Mouse (Mus musculus) right cerebral cortex, postnatal 36 days (tissue): ENCODE measurements at regions not wholly inside any gene's neighbourhood (a gene's known extent, or its start where the extent isn't known, plus 50 kb on each side); places are given as distances from the start of the nearest gene placed in this dataset.

ENCODE experiments used
- DNase-seq, 2 experiments: peaks; one replicate each; pipeline ENCODE4 v3.0.0; 2022; ENCODE audit warnings: low spot score in 2 of 2, mixed read lengths in 1 of 2

DNA sequence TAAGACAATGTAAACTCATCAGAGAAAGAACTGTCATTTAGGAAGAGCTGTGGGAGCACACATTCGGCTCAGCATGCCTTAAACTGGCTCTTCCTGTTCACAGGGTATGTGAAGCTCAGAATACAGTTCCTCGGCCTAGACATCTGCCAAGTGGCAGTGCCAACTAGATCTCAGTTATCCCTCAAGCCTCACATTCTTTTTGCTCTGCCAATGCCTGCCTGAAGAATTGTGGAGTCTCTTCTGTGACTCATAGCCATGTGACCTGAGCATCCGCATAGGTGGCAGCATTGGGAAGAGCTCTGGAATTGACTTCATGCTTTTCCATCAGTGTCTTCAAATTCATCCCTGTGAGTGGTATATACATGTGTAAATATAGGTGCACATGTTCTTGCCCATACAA lies 59.7 kb downstream of the Prlhr start:
- no peak for DNase-seq

DNA sequence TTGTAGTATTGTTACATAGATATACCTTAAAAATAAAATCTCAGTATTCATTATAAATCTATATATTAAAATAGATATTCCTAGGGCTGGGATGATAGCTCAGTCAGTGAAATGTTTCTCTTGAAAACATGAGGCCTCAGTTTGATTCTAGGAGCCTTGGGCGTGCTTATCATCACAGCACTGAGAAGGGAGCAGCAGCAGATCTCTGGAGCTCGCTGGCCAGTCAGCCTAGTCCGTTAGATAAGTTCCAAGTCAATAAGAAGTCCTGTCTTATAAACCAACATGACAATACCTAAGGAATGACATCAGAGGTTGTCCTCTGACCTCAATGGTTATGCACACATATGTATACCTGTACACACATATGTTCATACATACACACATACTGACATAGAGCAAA lies 68.7 kb downstream of the Prlhr start:
- no peak for DNase-seq

DNA sequence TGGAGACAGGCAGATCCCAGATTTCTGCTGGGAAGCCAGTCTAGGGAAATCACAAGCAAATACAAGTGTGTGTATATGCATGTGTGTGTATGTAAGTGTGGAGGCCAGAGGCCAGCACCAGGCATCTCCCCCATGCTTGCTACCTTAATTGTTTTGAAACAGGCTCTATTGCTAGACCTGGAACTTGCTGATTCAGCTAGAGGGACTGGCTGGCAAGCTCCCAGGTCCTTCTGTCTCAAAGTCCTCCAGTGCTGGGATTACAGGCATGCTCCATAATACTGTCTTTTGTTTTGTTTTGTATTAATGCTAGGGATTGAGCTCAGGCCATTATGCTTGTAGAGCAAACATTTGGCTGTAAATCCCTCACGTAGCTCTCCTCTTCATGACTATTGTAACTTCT lies 70.4 kb downstream of the Prlhr start:
- no peak for DNase-seq

- no peak for DNase-seq
Measured at GRCm38 (mm10) chr19:60396604-60397003, 71.5 kb downstream of the Prlhr start.

- no peak for DNase-seq
Measured at GRCm38 (mm10) chr19:60386563-60387241, 81.4 kb downstream of the Prlhr start.

GRCm38 (mm10) chr19:60384721-60385120 lies 83.4 kb downstream of the Prlhr start:
- no peak for DNase-seq

GRCm38 (mm10) chr19:60382661-60383060 lies 85.4 kb downstream of the Prlhr start:
- no peak for DNase-seq

- DNase-seq: no peak
Measured at GRCm38 (mm10) chr19:60379030-60379605, 89.0 kb downstream of the Prlhr start.

- no peak for DNase-seq
Measured at GRCm38 (mm10) chr19:60363988-60364599, 104.0 kb downstream of the Prlhr start.

GRCm38 (mm10) chr19:60344911-60345310 lies 118.4 kb upstream of the Fam204a start:
- no peak for DNase-seq

GRCm38 (mm10) chr19:60341485-60341884 lies 115.0 kb upstream of the Fam204a start:
- DNase-seq: peak in 1 of 2 experiments; percentile 7

DNA sequence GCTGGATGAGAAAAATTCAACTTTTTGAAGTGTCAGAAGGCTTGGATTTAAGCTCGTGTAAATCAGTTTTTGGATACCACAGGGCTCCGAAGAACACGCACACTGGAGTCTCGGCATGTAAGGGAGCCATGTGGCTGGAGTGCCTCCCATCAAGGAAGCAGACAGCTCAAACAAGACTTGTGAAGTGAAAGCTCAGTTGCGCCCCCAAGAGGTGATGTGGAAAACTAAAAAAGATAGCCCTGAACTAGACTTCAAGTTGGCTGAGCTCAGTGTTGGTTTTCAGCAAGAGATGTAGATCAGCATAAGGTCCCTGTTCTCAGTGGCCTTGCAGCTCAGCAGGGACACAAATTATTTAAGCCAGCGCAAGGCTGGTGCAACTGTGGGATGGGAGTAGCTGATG lies 113.7 kb upstream of the Fam204a start:
- no peak for DNase-seq

DNA sequence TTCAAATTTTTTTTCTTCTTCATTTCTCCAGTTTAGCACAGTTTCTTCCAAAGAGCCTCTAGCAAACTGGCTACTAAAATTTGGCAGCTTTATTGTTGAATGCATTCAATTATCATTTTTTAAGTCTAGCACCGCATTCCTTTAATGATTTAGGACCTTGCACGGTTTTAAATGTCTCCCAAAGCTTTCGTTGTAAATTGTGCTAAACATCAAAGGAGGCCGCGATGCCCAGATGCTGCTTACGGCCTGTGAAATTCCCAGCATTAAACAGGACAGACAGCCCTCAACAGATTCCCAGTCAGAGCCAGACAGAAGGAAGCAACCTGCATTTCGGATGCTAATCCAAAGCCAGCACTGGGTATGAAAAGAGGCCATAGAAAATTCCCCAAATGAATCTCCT lies 108.0 kb upstream of the Fam204a start:
- no peak for DNase-seq

DNA sequence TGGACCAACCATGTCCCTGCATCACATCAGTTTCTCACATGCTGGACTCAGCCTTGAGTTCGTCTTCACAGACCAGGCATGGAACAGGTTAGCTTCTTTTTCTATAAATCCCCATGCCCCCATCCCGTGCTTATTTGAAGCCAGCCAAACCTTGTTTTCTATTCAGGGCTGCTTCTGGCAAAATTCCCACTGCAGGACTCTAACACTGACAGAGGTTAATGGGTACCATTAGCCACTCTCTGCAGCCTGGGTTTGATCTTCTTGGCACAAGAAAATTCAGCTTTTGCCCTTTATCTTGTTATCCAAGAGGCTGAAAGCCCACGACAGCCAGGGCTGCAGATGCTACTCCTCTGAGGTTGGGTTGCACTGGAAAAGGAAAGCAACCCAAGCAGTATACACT lies 101.8 kb upstream of the Fam204a start:
- DNase-seq: no peak

- DNase-seq: no peak
Measured at GRCm38 (mm10) chr19:60325612-60326011, 99.1 kb upstream of the Fam204a start.

- DNase-seq: no peak
Measured at GRCm38 (mm10) chr19:60325112-60325511, 98.6 kb upstream of the Fam204a start.

GRCm38 (mm10) chr19:60310591-60310990 lies 84.1 kb upstream of the Fam204a start:
- DNase-seq: peak; percentile 34 to 46

GRCm38 (mm10) chr19:60302371-60302770 lies 75.9 kb upstream of the Fam204a start:
- DNase-seq: no peak

DNA sequence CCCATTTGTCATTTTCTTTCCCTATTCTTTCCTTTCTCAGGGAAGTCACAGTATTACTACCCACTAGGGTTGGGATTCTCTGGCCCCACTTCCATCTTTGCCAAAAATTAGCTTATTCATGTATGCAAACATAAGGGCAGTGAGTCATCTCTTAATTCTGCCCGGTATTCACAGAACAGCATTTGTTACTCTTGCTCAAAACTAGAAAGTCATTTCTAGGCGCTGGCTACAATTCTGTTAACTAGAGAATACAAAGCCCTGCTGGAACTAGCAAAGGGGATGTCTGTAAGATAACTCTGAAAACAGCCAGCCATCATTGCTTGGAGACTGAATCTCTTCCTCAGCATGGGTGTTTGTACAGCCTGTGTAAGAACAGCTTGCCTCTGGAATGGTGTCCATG lies 74.4 kb upstream of the Fam204a start:
- no peak for DNase-seq

DNA sequence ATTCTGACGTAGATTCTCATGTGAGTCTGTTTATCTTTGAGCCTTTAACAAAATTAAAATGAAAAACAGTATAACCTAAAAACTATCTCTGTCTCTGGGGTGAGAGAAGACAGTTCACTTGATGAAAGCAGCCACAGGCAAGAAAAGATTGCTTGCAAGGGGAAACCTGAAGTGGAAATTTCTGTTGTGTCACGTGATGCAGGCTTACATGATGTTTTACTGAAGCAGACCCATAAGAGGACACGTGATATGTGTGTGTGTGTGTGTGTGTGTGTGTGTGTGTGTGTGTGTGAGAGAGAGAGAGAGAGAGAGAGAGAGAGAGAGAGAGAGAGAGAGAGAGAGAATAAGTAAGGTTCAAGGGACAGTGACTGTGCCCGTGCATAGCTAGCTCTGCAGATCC lies 63.7 kb upstream of the Fam204a start:
- no peak for DNase-seq

DNA sequence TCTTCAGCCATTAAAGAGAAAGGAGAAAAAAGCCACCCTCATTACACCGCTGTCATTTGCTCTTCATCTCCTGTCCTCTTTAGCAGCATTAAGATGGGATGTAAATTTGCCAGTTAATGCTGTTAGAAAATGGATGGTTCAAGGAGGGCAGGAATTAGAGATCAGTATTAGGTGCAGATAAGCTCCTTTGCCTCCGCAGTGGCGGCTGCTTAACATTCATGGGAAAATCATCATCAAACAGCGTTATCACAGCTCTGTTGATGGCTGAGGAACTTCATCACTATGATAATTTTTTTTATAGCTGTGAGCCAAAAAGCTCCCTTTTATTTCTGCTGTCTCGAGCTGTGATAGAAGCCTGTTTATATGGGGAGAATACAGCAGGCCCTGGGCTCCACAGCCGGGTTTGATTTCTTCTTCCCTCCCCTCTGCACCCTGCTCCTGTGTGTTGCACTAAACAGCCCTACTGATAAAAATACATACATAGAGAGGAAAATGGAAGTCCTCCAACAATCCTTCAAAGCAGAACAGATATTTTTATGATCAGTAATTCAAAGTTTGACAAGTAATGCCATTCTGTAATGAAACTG lies 60.4 kb upstream of the Fam204a start:
- no peak for DNase-seq

GRCm38 (mm10) chr19:60284901-60285300 lies 58.4 kb upstream of the Fam204a start:
- DNase-seq: no peak
